Mouse (Mus musculus): ENCODE measurements at regions not wholly inside any gene's neighbourhood (a gene's known extent, or its start where the extent isn't known, plus 50 kb on each side); places are given as distances from the start of the nearest gene placed in this dataset.

- peak; percentile 80 to 82 for DNase-seq
Observed at GRCm38 (mm10) chr6:31220184-31220931, 178.2 kb upstream of the Mkln1 start.

GRCm38 (mm10) chr6:31221490-31221889, 177.0 kb upstream of the Mkln1 start:
- DNase-seq: no peak

GRCm38 (mm10) chr6:31222024-31222579, 176.4 kb upstream of the Mkln1 start:
- DNase-seq: peak in 1 of 2 experiments; percentile 44

GRCm38 (mm10) chr6:31227406-31227805, 171.1 kb upstream of the Mkln1 start:
- DNase-seq: no peak

- DNase-seq: no peak
Observed at GRCm38 (mm10) chr6:31228061-31228460, 170.5 kb upstream of the Mkln1 start.

- DNase-seq: no peak
Observed at GRCm38 (mm10) chr6:31231821-31232220, 166.7 kb upstream of the Mkln1 start.

GRCm38 (mm10) chr6:31233252-31233993, 165.1 kb upstream of the Mkln1 start:
- DNase-seq: no peak

GRCm38 (mm10) chr6:31240051-31240450, 158.5 kb upstream of the Mkln1 start:
- DNase-seq: no peak

GRCm38 (mm10) chr6:31250526-31250925, 148.0 kb upstream of the Mkln1 start:
- no peak for DNase-seq

GRCm38 (mm10) chr6:31253251-31253935, 145.1 kb upstream of the Mkln1 start:
- DNase-seq: peak; percentile 73 to 75

- peak; percentile 55 to 64 for DNase-seq
Observed at GRCm38 (mm10) chr6:31260645-31261345, 137.7 kb upstream of the Mkln1 start.

GRCm38 (mm10) chr6:31261797-31262540, 136.6 kb upstream of the Mkln1 start:
- DNase-seq: peak; percentile 86 to 88

GRCm38 (mm10) chr6:31262651-31263050, 135.9 kb upstream of the Mkln1 start:
- peak in 1 of 2 experiments; percentile 43 for DNase-seq

- DNase-seq: no peak
Observed at GRCm38 (mm10) chr6:31263821-31264220, 134.7 kb upstream of the Mkln1 start.

- DNase-seq: no peak
Observed at GRCm38 (mm10) chr6:31266441-31267040, 132.0 kb upstream of the Mkln1 start.

GRCm38 (mm10) chr6:31268057-31268456, 130.5 kb upstream of the Mkln1 start:
- no peak for DNase-seq

- no peak for DNase-seq
Observed at GRCm38 (mm10) chr6:31273816-31274215, 124.7 kb upstream of the Mkln1 start.

- no peak for DNase-seq
Observed at GRCm38 (mm10) chr6:31274236-31274635, 124.3 kb upstream of the Mkln1 start.

GRCm38 (mm10) chr6:31277792-31278191, 120.7 kb upstream of the Mkln1 start:
- DNase-seq: no peak

GRCm38 (mm10) chr6:31283973-31284372, 114.6 kb upstream of the Mkln1 start:
- DNase-seq: no peak

- DNase-seq: no peak
Observed at GRCm38 (mm10) chr6:31284390-31284789, 114.1 kb upstream of the Mkln1 start.

All from kidney, adult 8-10 months (tissue).